Mouse (Mus musculus) C2C12 (cell line): Measurements from ENCODE around the gene Rplp2.

Source experiments
- CTCF ChIP-seq: IDR thresholded peaks from one replicate; pipeline ENCODE4 v1.5.1; 2011; ENCODE audit not compliant: control insufficient read depth, insufficient read depth, insufficient read length
- MAX ChIP-seq: IDR thresholded peaks from one replicate; pipeline ENCODE4 v1.6.1; 2011; ENCODE audit warnings: mild to moderate bottlenecking, control low read depth
- MYOD1 ChIP-seq: IDR thresholded peaks from one replicate; pipeline ENCODE4 v1.6.1; 2011; ENCODE audit warnings: low read depth; ENCODE audit not compliant: control insufficient read depth, insufficient read length
- MYOG ChIP-seq: IDR thresholded peaks from one replicate; pipeline ENCODE4 v1.6.1; 2011; ENCODE audit not compliant: control insufficient read depth, insufficient read length; ENCODE audit errors: extremely low read depth
- USF1 ChIP-seq: IDR thresholded peaks from one replicate; pipeline ENCODE4 v1.6.1; 2011; ENCODE audit warnings: low read depth, mild to moderate bottlenecking, control low read depth, moderate library complexity

GRCm38 (mm10) chr7:141468522-141469211 is 21.5 kb downstream of the Rplp2 start:
- TF ChIP-seq CTCF (no peak), MYOG (no peak), USF1 (no peak), MAX (peak; percentile 60), MYOD1 (peak; percentile 47)
